ENCODE assay signal across 10 mouse cellular contexts in the genomic region with DNA sequence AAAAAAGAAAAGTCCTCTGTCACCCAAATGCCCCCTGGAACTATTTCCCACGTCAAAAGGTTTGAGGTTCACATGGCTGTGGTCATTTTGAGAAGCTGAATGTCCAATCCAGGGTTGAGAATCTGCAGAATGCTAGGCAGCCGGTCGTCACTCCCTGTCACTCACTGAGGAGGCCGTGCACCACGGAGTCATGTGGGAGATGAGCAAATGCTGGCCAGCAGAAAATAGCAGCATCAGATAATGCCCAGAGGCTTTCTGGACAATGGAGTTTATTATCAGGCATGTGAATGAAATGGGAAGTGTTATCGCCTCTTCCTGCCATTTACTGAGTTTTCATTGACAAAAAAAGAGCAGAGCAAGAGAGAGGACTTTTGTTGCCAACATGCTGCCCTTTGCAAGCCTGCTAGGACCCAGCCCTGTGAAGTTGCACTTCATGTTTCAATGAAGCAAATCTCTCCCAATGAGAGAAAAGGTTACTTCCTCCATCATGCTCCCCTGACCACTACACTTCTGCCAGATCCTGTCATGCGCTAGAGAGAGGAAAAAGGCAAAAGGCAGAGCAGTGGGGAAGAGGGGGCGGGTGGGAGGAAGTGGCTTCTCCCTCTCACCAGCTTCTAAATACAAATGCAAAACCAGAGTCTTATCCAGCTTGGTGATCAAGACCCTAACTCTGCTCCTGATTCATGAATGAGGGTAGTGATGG.
A peak's percentile ranks its signal among the peaks of the same experiment; 100 is the strongest.
DNase-seq lines count a peak whose midpoint lies in the region; ATAC-seq lines count a peak whose summit lies in the region.
"Had no signal": no experiment of that assay in that cellular context is flagged by ENCODE, and none has a peak within 500 bp of the region (broad histone marks: within the 10 kb centered on the region; RNA-seq: fewer than 3 reads in every experiment).

No protein-coding gene starts in this region.

- H3K4me2 ChIP-seq in liver, embryonic 15.5 days: no peak overlapping the region
- H3K4me2 ChIP-seq in forebrain, embryonic 16.5 days (ENCODE audit: low read length): no peak overlapping the region
- H3K4me2 ChIP-seq in intestine, embryonic 15.5 days (replicated peaks): no peak overlapping the region
- H3K4me2 ChIP-seq: embryonic facial prominence, embryonic 13.5 days had no signal

- no peaks in the 10 kb centered on the region for H3K27me3 ChIP-seq in liver, embryonic 15.5 days
- H3K27me3 ChIP-seq in forebrain, embryonic 16.5 days (replicated peaks; ENCODE audit: control insufficient read depth, insufficient read depth, low read length): no peaks in the 10 kb centered on the region
- H3K27me3 ChIP-seq in midbrain, embryonic 10.5 days (ENCODE audit: low read depth, poor library complexity, severe bottlenecking): no peaks in the 10 kb centered on the region
- H3K27me3 ChIP-seq in intestine, embryonic 15.5 days (replicated peaks): no peaks in the 10 kb centered on the region
- H3K27me3 ChIP-seq: embryonic facial prominence, embryonic 13.5 days had no signal

- ATAC-seq in liver, embryonic 15.5 days (ENCODE audit: insufficient read depth): peak; percentile 22; the same call in 1 of the 2 replicates
- ATAC-seq in forebrain, embryonic 16.5 days: no peak
- no peak for ATAC-seq in intestine, embryonic 15.5 days

- DNase-seq in layer of hippocampus, adult 11-12 months (ENCODE audit: low spot score): peak; percentile 19
- no peak for DNase-seq in layer of hippocampus, postnatal 25 days (ENCODE audit: extremely low spot score in 1 of 2, low spot score in 1 of 2)
- peak; percentile 16 for DNase-seq in CD4-positive helper T cell, adult 2 months (ENCODE audit: low read depth, low spot score)
- DNase-seq in Muller cell, postnatal 12 days (ENCODE audit: inconsistent ontology term): peak; percentile 66
- no peak for DNase-seq in midbrain, embryonic 10.5 days (ENCODE audit: low spot score)
- DNase-seq: midbrain, embryonic 14.5 days had no signal

- 19% methylated on average over 8 of the region's 8 CpGs for WGBS in liver, embryonic 15.5 days (ENCODE audit: insufficient replicate concordance)
- WGBS in forebrain, embryonic 16.5 days: 76% methylated on average over 8 of the region's 8 CpGs
- 83% methylated on average over 8 of the region's 8 CpGs for WGBS in midbrain, embryonic 10.5 days
- 63% methylated on average over 8 of the region's 8 CpGs for WGBS in intestine, embryonic 15.5 days

- H3K9me3 ChIP-seq in liver, embryonic 15.5 days (replicated peaks): no peaks in the 10 kb centered on the region
- H3K9me3 ChIP-seq in forebrain, embryonic 16.5 days (ENCODE audit: control insufficient read depth, low read length): no peaks in the 10 kb centered on the region
- no peaks in the 10 kb centered on the region for H3K9me3 ChIP-seq in midbrain, embryonic 10.5 days (replicated peaks)
- no peaks in the 10 kb centered on the region for H3K9me3 ChIP-seq in intestine, embryonic 15.5 days
- H3K9me3 ChIP-seq: embryonic facial prominence, embryonic 13.5 days had no signal

- H3K9ac ChIP-seq in liver, embryonic 15.5 days: no peak overlapping the region
- H3K9ac ChIP-seq in forebrain, embryonic 16.5 days (replicated peaks; ENCODE audit: low read depth, low read length): no peak overlapping the region
- no peak overlapping the region for H3K9ac ChIP-seq in intestine, embryonic 15.5 days
- H3K9ac ChIP-seq: embryonic facial prominence, embryonic 13.5 days had no signal

- H3K4me1 ChIP-seq in liver, embryonic 15.5 days (replicated peaks): 0 out of 2 replicates have a peak, but pooled peaks cover 4% of the 10 kb centered on the region
- no peaks in the 10 kb centered on the region for H3K4me1 ChIP-seq in forebrain, embryonic 16.5 days (replicated peaks; ENCODE audit: control insufficient read depth, insufficient read depth, low read length)
- no peaks in the 10 kb centered on the region for H3K4me1 ChIP-seq in midbrain, embryonic 10.5 days
- no peaks in the 10 kb centered on the region for H3K4me1 ChIP-seq in intestine, embryonic 15.5 days (replicated peaks)
- H3K4me1 ChIP-seq: embryonic facial prominence, embryonic 13.5 days had no signal

- peak overlapping the region; percentile 31; the same call in 1 of the 2 replicates for H3K27ac ChIP-seq in liver, embryonic 15.5 days (replicated peaks)
- no peak overlapping the region for H3K27ac ChIP-seq in forebrain, embryonic 16.5 days (ENCODE audit: low read length)
- H3K27ac ChIP-seq in midbrain, embryonic 10.5 days (replicated peaks): no peak overlapping the region
- H3K27ac ChIP-seq in intestine, embryonic 15.5 days: no peak overlapping the region
- H3K27ac ChIP-seq: embryonic facial prominence, embryonic 13.5 days had no signal

- no peak overlapping the region for H3K4me3 ChIP-seq in liver, embryonic 15.5 days (replicated peaks)
- no peak overlapping the region for H3K4me3 ChIP-seq in forebrain, embryonic 16.5 days (replicated peaks; ENCODE audit: low read length)
- H3K4me3 ChIP-seq in midbrain, embryonic 10.5 days: no peak overlapping the region
- no peak overlapping the region for H3K4me3 ChIP-seq in intestine, embryonic 15.5 days (replicated peaks)
- H3K4me3 ChIP-seq: embryonic facial prominence, embryonic 13.5 days had no signal

- H3K36me3 ChIP-seq in liver, embryonic 15.5 days (replicated peaks): no peaks in the 10 kb centered on the region
- no peaks in the 10 kb centered on the region for H3K36me3 ChIP-seq in forebrain, embryonic 16.5 days (ENCODE audit: control insufficient read depth, insufficient read depth)
- H3K36me3 ChIP-seq in midbrain, embryonic 10.5 days: no peaks in the 10 kb centered on the region
- H3K36me3 ChIP-seq in intestine, embryonic 15.5 days: no peaks in the 10 kb centered on the region
- H3K36me3 ChIP-seq: embryonic facial prominence, embryonic 13.5 days had no signal

Comparison
In these comparisons a context has a peak if more than half of its experiments do, and no peak if none do; other contexts are left out.
1. DNase-seq: peak in layer of hippocampus, adult 11-12 months (single experiment), CD4-positive helper T cell, adult 2 months (single experiment) and Muller cell, postnatal 12 days (single experiment); none in layer of hippocampus, postnatal 25 days (0 of 2) and midbrain, embryonic 10.5 days (single experiment).